Mouse (Mus musculus) cerebellum, postnatal 25 days (tissue): Measurements from ENCODE around the gene Pex11a.
A peak's percentile ranks its signal among the peaks of the same experiment; 100 is the strongest.
"Not testable (repeated sequence)": the region's sequence is repeated elsewhere in the genome, so short reads cannot be mapped to it uniquely, and the experiment has no call there.

ENCODE experiments used
- DNase-seq, 2 experiments: peaks; one replicate each; pipeline ENCODE4 v3.0.0; 2021; ENCODE audit warnings: mixed read lengths in 2 of 2

Pex11a gene

DNA sequence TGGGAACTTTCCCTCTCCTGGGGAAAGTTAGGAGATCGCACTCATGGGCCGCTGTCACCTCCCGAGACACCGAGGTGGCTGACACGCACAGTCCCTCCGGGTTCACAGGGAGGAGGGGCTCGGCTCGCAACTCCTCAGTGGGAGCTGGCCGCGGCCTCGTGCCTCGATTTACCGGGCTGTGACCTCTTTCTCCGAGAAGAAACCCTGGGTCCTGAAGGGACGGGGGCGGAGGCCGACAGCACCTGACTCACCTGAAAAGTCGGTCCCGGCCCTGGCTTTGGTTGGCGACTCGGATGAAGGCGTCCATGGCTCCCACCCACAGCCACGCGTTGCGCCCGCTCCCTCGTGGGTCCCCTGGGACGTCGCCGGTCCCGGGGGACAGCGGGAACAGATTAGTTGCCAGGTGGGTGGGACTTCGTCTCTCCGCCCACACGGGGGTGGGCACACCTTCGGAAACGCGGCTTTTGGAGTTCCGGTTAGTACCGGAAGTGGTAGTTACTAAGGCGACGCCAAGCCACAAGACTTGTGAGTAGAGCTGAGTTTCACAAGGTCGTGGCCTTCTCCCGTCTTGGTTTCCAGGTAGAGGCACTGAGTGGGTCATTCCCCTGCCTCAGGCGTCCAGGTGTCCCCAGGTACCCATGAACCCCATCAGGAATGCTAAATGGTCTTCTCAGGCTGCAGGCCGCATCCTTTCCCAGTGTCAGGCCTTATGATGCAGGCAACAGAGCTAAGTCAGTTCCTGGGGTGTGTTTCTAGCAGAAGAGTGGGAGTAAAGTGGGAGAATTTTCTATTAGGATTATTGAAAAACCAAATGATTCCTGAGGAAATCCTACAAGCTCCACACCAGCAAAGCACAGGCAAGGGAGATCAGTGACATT lies at the start of gene Pex11a, which contains the start of gene Wdr93:
Gene Pex11a, minus strand, starts transcription at position 473 of the 878 bp plus-strand sequence.
Gene Wdr93, plus strand, starts transcription at position 505 of the 878 bp plus-strand sequence.
- DNase-seq = peak; percentile 72 to 82

DNA sequence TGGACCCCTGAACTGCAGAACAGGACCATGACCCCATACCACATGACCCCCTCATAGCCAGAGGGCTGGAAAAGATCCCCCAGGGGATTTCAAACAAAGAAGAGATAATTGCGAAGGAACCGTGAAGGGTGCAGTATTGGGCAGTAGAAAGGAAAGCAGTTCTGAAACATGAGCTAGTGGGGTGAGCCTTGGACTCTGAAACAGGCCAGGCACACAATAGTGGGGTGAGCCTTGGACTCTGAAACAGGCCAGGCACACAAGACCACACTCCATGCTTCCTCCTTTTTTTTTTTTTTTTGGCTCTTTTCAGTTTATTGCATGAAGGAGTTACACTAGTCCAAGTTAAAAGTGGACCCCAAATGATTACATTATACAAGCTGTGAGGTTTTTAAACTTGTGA lies 46.9 kb upstream of the Pex11a start:
- not testable (repeated sequence) for DNase-seq

DNA sequence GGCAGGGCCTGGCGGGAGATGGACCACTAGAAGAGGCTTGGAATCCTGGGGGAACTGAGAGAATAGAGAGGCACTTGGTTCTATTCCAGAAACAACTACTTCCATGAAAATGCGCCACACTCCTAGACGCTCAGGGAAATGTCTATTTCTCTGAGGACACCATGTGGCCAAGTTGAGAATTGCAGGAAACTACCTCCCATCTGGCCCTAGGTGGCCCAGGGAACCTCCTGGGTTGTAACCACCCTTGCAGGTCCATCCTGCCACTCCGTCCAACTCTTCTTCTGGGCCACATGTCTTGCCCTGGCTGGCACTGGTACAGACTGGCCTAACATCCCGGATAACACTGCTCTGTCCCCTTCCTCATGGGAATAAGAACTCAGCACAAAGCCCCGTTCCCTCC lies 43.4 kb upstream of the Pex11a start:
- peak; percentile 64 to 82 for DNase-seq

DNA sequence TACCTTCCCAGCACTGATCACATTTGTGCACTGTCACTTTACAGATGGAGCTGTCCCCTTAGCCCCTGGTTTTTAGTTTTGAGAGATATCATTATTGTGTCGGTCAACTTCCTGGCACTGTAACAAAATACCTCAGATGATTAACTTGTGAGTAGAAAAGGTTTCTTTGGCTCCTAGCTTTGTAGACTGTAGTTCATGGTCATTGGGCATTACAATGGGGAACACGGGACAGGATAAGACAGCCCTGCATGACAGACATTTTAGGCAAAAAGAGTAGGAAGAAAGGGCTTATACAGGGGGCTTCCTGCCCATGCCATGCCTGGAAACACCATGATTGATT lies 39.6 kb upstream of the Pex11a start:
- DNase-seq = no peak

DNA sequence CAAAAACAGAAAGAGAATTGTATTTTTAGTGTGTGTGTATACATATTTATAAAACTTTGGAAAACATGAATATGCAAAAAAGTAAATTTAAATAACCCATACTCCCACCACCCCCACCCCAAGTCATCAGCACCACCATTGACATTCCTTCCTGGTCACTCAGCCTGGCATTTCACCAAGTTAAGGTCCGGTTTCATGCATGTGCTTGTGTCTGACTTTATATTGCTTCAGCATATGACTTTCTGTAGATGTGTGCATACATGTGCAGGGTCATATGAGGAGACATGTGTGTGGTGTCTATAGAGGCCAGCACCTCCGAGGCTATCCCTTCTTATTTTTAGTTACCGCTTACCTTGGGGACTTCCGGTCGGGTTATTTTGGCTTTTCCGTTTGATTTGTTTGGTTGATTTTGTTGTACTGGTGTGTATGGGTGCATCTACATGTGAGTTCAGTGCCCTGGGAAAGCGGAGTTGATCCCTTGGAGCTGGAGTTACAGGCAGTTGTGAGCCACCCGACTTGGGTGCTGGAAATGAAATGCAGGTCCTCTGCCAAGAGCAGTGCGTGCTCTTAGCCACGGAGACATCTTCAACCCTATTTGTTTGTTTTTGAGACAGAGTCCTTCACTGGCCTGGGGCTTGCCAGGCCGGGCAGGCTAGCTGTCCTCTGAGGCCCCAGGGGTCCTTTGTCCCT lies 39.0 kb upstream of the Pex11a start:
- no peak for DNase-seq

DNA sequence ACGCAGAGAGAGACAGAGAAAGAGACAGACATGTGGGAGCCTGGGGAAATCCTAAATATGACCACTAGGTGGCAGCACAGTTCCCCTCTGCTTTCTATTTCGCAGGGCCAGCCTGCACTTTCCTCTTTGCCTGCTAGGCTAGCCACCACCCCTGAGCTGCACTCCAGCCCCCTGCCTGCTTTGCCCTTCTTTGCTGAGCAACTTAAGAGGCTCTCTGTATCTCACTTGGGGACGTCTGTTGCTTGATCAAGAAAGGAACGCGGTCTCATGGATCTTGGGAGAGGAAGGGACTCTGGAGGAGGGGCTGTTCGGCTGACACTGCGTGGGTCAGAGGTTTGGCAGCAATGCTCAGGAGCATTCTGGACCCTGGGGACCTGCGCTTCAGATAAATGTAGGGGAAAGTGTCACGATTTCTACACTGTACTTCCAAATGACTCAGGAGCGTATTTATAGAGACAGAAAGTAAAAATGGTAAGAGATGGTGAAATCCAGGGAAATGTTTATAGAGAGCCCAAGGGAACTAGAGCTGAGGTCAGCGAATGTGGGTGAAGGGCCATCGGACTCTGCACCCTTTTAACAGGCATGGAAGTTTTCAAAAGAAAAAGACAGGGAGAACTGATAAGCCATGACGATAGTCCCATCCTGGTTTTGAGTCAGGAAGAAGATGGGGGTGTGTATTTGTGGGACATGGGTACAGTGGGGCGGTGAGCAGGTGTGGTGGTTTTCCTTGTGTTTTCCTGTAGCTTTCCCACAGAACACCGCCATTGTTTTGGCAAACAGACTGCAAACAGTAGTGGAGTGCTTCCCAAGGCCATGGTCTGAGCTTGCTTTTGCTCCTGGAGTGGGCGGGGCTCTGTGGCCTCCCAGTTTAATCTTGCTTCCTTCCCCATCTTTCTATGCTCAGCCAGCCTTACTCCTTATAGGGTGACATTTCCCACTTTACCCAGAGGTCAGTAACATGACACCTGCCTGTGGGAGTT lies 38.0 kb upstream of the Pex11a start:
- DNase-seq = peak; percentile 73 to 83

DNA sequence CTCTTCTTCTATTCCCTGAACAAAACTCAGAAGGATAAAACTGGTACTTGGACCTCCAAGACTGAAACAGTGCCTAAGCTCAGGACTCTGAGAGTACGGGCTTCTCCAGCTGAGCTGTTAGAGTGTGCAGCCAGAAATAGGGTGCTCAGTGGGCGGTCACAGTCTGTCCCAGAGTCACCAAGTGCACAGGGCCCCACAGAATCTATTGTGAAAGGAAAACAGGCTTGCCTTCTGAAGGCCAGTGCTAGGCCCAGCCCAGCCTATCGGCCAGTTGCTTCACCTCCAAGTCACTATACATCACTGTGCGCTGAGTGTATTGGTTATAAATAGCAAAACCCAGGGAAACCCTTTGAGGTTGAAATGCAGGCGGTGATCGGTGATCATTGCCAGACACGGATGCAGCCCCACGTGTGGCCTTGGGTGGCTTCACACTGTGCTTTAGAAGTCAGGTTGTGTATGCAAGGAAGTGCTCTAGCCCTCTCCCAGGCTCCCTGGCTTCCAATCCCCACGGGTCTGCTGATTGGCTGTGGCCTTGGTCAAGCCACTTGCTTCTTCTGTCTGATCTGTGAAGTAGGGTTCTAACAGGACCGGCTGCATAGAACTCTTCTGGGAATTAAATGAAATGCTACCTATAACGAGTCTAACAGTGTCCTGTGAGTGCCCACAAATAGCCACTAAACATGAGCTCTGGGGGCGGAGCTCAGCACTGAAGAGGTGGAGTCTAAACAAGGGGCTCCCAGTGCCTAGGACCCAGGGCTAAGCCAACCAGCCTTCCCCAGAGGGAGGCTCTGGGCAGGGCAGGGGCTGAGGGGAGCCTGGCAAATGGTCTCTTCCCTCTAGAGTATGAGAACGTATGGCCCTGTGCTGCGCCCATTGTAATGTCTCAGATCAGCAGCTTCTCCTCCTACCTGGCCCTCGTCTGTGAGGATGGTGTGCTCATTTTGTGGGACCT lies 28.9 kb upstream of the Pex11a start:
- DNase-seq = no peak

DNA sequence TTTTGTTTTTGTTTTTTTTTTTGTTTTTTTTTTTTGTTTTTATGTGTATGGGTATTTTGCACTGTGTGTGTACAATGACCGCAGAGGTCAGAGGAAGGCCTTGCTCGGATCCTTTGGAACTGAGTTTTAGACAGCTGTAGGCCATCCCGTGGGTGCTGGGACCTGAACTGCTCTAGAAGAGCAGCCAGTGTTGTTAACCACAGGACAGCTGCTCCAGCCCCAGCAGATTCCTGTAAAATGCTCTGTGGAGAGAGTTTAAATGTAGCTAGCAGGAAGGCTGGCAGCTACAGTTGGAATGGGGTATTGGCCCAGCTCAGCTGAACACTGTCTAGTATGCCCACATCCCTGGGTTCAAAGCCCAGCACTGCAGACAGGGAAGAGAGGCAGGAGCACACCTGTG lies 26.7 kb upstream of the Pex11a start:
- no peak for DNase-seq

DNA sequence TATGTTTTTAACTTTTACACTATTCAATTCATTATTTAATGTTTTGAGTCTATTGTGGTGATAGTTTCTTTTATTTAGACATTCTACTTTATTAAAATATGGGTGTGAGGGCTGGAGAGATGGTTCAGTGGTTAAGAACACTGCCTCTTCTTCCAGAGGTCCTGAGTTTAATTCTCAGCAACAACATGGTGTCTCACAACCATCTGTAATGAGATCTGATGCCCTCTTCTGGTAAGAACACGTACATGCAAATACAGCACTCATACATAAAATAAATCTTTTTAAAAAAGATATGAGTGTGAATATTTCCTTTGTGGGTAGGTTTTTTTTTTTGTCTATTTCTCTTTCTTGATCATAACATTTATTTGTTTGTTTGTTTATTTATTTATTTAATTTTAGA lies 23.1 kb upstream of the Pex11a start:
- no peak for DNase-seq

DNA sequence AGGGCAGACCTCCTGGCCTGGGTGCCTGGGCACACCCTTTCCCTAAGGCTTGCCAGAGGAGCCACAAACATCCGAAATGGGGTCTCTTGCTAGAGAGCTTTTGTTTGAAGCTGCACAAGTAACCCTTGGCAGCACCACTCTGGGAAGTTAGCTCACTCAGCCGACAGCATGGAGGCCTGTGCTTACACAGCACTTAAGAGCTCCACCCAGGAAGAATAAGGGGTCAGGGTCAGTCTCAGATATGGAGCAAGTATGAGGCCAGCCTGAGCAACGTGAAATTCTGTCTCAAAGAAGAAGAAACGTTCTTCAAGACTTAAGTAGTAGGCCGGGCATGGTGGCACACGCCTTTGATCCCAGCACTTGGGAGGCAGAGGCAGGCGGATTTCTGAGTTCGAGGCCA lies 19.2 kb upstream of the Pex11a start:
- no peak for DNase-seq

DNA sequence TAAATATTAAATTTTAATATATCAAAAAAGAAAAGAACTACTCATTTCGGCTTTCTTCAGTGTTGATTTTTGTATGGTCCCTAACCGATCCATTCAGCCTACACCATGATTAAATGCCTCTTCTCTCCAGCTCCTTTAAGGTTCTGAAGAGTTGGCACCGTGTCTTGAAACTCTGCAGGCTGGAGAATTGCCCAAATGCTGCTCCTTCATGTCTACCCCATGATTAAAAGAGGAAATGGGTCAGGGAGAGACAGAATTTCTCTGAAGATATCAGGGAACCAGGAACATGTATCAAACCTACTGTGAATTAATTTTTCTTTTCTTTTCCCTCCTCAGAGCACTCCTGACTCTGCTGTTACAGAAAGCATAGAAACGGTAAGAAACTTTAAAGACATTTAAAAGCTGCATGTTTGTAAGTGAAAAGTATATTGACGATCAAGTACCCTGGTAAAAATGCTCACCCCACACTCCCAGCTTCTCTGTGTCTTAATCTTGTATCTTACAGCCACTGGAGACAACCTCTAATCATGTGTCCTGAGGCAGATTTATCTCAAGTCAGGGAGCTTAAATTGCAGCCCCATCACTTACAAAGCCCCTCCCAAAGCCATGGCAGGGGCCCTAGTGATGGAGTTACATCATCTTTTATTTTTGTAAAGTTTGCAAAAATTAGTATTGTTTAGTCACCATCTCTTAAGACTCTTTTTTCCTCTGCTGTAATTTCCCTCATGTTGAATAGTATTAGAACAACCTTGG lies 18.4 kb upstream of the Pex11a start:
- peak in 1 of 2 experiments; percentile 11 for DNase-seq

DNA sequence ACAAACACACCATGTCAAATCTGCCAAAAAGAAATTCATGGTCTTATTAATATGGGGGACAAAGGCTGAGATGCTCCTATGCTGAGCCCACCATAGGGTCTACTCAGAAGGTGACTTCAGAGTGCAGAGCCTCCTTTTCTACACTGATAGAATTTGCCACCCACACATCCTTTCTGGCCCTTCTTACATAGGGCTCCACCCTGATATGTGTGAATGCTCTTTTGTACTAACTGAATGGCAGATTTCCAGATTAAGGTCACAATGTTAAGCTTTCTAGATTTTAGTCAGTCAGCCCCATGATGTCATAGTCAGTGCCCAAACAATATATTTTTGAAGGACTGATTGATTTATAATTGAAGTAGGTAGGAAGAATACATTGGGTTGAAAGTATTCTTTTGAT lies 16.8 kb upstream of the Pex11a start:
- no peak for DNase-seq

DNA sequence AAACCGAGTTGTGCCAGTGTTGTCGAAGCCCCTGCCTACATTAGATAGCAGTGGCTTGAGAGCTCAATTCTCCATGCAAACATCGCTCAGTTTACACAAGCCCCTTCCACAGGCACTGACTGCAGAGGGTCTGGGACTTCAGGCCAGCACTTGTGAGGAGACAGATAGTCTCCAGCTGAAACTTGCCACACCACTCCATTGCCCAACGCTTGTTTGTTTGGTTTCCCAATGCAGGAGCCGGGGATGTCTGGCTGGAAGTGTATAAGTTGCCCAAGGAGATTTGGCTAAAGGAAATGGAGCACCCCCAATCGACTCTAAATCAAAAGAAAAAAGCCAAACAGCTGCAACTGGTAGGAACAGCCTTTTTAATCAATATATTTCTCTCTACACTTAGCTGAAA lies 15.2 kb upstream of the Pex11a start:
- DNase-seq = no peak

DNA sequence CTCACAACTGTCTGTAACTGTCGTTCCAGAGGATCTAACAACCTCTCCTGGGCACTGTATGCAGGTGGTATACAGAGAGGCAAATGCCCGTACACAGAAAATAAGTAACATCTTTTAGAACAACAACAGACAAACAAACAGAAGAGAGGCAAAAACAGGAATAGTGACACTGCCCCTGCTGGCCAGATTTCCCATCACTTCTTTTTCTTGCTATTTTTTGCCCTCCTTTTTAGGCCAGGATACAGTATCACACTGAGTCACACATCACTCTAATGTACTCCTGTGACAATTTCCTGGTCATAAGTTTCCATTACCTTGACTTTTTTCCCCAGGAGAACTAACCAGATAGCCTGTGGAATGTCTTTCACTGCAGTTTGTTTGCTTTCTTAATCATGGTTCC lies 13.4 kb upstream of the Pex11a start:
- DNase-seq = no peak

DNA sequence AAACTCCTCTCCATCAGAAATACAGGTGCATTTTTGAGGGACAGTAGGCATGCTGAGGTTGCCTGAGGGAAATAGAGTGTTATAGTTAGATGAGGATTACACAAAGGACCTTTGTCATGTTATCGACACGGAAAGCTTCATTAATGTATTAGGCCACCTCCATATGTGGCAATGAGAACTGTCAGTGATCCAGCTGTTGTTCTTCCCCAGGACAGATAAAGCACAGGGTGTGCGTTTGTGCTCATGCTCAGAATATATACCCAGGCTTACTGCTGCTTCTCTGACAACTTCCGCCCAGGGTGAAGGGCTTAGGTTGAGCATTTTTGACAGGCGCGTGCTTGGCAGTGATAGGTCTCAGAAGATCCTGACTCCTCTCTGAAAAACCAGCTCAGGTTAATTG lies 6.6 kb upstream of the Pex11a start:
- no peak for DNase-seq

DNA sequence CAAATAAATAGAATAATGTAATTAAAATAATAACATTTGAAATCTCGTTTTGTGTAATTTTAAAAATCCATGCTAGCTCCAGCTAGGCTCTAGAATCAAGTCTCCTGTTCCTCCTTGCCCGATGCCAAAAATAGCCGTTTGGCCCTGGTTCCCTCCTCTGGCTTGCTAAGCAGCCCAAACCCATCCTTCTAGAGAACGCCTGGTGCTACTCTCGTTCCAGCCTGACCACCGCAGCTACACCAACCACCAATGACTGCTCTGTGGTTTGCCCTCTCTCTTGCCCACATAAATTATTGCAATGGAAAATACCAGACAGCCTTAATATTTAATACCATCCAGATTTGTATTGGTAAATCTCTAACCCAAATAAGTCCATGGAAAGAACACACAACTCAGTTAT lies 4.7 kb upstream of the Pex11a start:
- no peak for DNase-seq

DNA sequence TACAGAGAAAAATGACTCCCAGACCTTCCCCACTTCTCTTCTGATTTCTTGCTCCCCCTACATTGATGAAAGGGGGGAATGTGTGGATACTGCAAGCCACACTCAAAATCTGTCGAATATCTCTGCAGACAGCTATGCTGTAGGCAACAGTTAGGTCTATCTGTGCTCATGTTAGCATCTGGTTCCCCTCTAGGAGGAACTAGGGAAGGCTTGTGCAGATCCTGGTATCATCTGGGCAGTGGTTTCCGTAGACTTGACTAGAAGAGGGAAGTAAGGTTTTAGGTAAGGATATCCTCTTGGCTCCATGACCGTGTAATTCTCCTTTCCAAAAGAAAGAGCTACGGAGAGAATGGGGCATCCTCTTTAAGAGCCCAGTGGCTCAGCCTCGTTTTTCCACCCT lies 1.7 kb upstream of the Pex11a start:
- DNase-seq = no peak

DNA sequence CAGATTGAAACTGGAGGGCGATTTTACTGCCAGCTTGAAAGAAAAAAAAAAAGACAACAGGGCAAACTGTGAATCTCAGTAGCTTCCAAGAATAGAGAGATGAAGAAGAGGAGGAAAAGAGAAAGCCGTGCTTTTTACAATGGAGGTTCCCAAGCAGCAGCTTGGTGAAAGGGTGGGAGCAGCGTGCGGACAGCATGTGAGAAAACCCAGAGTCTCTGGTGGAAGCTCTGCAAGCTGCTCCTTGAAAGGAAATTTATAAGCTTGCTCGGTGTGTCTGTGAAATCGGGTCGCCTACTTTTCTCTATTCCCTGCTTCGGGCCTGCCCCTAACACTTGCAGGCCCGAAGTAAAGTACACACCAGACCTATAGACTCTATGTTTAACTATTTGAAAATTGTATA lies 1.1 kb upstream of the Pex11a start:
- DNase-seq = no peak

DNA sequence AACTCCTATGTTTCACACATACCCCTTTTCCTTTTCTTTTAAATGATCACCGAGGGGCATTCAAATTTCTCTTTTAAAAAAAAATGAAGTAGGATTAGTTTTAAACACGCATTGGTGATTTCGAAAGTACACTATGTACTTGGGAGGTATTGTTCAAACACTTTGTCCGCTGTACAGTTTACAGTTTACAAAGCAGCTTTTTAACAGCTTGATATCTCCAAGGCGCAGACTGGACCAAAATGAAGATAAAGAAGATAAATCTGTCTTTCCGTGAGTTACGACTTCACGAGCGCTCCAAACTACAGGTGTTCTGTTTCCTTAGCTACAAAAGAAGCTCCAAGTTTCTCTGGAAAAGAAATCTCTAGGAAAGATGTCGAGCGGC lies 663 bp downstream of the Pex11a start:
- DNase-seq = no peak

DNA sequence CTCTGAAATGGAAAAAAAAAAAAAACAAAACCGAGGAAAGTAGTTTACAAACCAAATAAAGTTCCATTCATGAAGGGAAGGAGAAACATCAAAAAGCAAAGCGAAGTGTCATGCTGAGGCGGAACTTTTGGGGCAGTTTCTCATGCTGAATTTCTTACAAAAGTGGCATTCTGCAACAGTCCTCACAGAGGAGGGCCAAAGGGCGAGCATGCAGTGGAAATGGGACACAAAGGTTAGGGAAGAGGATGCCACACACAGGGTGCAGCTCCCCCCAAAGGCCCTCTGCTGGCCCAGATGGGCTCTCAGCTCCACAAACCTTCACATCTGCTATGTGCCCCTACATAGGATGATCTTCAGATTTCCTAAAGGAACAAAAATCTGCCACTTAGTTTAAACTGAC lies 2.7 kb downstream of the Pex11a start:
- no peak for DNase-seq

DNA sequence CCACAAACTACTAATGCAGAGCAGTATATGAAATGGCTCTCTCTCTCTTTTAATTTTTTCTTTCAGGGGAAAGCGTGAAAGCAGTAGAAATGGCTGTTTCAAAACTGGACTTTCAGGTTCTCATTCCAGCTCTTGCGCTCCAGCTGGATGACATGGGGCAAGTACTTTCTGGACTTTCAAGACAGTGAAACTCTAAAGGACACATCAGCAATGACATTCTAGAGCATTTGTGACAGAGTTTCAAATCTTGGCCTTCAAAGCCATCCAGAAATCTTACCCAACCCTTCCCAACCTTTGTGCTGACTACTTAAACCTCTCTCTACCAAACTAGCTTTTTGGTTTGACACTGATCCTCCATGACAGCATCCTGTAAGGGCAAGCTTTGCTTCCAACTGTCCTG lies 4.0 kb downstream of the Pex11a start:
- no peak for DNase-seq
